Mouse (Mus musculus): ENCODE measurements around the gene Hist1h4f. TPM values are rescaled to one million over a fixed set of nuclear protein-coding genes. Genes with fewer than 3 reads are reported as not detected.
"Not testable (repeated sequence)": the region's sequence is repeated elsewhere in the genome, so short reads cannot be mapped to it uniquely, and the experiment has no call there.

The Hist1h4f gene
- polyA plus RNA-seq, 1 experiment from 2014 or later, result 0.83 TPM

DNA sequence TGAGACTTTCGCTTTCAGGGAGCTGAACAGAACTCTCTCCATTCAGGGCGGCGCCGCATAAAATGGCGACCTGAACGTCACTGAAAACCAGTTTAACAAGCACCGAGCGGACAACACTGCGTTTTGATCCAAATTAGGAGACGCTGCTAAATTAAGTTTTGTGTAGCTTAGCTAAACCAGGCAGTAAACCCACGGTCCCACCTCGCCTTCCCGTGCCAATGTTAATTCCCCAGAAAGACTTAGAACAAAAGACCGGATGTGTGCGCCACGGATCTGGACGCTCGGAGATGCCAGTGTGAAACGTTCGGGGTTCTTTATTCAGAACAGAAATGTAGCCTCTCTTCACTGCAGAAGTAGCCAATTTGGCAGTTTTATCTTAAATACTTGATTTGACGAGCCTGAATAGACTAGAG lies 33.6 kb upstream of the Hist1h4f start:
- peak overlapping the region; percentile 80 for H3K9ac ChIP-seq
- ATAC-seq (ENCODE audit: low FRiP score), result peak; percentile 2; the same call in 1 of the 2 replicates
- peak overlapping the region; percentile 47 for H3K4me3 ChIP-seq
- H3K4me1 ChIP-seq (replicated peaks), result peaks cover 32% of the 10 kb centered on the region
- no peaks in the 10 kb centered on the region for H3K36me3 ChIP-seq
- no peaks in the 10 kb centered on the region for H3K9me3 ChIP-seq
- H3K27me3 ChIP-seq, result no peaks in the 10 kb centered on the region
- peak overlapping the region; percentile 95 for H3K27ac ChIP-seq
- under 1% methylated on average over 21 of the region's 21 CpGs for whole genome bisulfite sequencing
- H3K4me2 ChIP-seq, result peak overlapping the region; percentile 82

- Histone ChIP-seq H3K4me1 (replicated peaks) (peaks cover 32% of the 10 kb centered on the region), H3K27ac (peak overlapping the region; percentile 95), H3K9ac (peak overlapping the region; percentile 80), H3K9me3 (no peaks in the 10 kb centered on the region), H3K36me3 (no peaks in the 10 kb centered on the region), H3K4me2 (peak overlapping the region; percentile 82), H3K27me3 (no peaks in the 10 kb centered on the region), H3K4me3 (peak overlapping the region; percentile 47)
- ATAC-seq (ENCODE audit: low FRiP score), result no peak
Observed at GRCm38 (mm10) chr13:23584331-23584730, 32.9 kb upstream of the Hist1h4f start.

DNA sequence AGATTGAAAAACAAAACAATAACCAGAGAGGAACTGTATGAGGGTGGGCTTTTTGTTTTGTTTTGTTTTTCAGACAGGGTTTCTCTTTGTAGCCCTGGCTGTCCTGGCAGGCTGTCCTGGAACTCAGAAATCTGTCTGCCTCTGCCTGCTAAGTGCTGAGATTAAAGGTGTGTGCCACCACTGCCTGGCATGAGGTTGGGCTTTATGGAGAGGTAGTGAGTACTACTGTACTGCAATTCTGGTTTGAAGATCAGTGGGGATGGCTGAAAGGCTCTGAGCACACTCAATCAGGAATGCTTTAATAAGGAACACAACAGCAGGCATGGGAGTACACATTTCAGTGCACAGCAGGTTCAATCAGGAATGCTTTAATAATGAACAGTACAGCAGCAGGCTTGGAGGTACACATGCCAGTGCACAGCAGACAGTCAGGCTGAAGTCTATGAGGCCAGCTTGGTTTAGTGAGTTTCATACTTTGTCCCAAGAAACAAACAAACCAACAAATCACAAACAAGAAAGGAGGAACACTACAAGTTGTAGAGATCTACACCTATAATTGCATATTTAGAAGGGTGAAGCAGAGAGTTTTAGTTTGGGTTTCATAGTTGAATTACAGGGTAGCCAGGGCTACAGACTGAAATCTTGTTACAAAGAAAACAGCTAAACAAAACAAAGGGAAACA lies 32.1 kb upstream of the Hist1h4f start:
- no peaks in the 10 kb centered on the region for H3K27me3 ChIP-seq
- no peaks in the 10 kb centered on the region for H3K36me3 ChIP-seq
- peak overlapping the region; percentile 82; the same call in 1 of the 2 replicates for H3K4me2 ChIP-seq
- peaks cover 32% of the 10 kb centered on the region for H3K4me1 ChIP-seq (replicated peaks)
- no peak for ATAC-seq (ENCODE audit: low FRiP score)
- no peak overlapping the region for H3K9ac ChIP-seq
- H3K27ac ChIP-seq, result peak overlapping the region; percentile 31; the same call in 1 of the 2 replicates
- H3K9me3 ChIP-seq, result no peaks in the 10 kb centered on the region
- no peak overlapping the region for H3K4me3 ChIP-seq

DNA sequence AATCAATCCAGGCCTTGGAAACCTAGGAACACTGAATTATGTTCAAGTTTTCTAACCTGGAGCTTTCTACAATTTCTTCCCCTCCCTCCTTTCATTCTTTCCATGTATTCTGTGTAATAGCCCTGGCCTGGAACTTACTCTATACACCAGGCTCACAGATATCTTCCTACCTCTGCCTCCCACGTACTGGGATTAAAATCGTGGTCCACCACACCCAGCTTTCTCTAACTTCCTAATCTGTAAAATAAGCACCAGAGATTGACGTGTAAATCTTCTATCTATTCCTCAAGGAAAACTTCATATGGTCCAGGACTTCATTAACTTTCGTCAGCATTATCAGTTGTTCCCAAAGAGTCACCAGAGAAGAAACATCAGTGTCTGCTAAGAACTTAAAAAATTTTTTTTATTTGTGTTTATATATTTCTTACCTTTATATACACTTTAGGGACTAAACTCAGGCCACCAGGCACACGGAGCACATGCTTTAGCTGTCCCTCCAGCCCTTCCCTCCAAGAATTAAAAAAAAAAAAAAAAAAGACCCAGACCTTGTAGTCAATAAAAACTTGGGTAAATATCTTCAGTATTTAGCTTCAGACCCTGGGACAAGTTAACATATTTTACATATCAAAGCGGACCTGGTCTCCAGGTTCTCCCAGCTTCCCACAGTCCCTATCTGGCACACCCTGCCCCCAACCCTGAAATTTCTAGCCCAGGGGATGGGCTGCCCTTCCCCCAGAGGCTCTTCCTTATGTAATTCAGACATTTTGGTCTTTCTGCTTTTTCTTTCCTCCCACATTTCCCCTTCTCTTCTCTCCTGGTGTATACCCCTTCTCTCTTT lies 31.0 kb upstream of the Hist1h4f start:
- Histone ChIP-seq H3K4me2 (peak overlapping the region; percentile 92), H3K36me3 (no peaks in the 10 kb centered on the region), H3K4me3 (peak overlapping the region; percentile 50), H3K27me3 (no peaks in the 10 kb centered on the region), H3K4me1 (replicated peaks) (peaks cover 32% of the 10 kb centered on the region), H3K9ac (peak overlapping the region; percentile 79), H3K27ac (peak overlapping the region; percentile 89), H3K9me3 (no peaks in the 10 kb centered on the region)
- 6% methylated on average over 6 of the region's 6 CpGs for WGBS
- no peak for ATAC-seq (ENCODE audit: low FRiP score)

- H3K4me1 ChIP-seq (replicated peaks), result peaks cover 37% of the 10 kb centered on the region
- H3K9ac ChIP-seq, result peak within 1 kb of the TSS; percentile 79
- H3K4me3 ChIP-seq, result peak within 1 kb of the TSS; percentile 50
- no peaks in the 10 kb centered on the region for H3K36me3 ChIP-seq
- under 1% methylated on average over 43 of the region's 43 CpGs for WGBS
- H3K4me2 ChIP-seq, result peak within 1 kb of the TSS; percentile 92
- H3K27ac ChIP-seq, result peak within 1 kb of the TSS; percentile 89
- H3K27me3 ChIP-seq, result no peaks in the 10 kb centered on the region
- peak; percentile 91 for ATAC-seq (ENCODE audit: low FRiP score)
- no peaks in the 10 kb centered on the region for H3K9me3 ChIP-seq
Observed at GRCm38 (mm10) chr13:23581408-23582218, 30.2 kb upstream of the Hist1h4f start, which contains the start of gene Hist1h4d. Gene Hist1h4d (plus strand): TSS chr13:23581598.

DNA sequence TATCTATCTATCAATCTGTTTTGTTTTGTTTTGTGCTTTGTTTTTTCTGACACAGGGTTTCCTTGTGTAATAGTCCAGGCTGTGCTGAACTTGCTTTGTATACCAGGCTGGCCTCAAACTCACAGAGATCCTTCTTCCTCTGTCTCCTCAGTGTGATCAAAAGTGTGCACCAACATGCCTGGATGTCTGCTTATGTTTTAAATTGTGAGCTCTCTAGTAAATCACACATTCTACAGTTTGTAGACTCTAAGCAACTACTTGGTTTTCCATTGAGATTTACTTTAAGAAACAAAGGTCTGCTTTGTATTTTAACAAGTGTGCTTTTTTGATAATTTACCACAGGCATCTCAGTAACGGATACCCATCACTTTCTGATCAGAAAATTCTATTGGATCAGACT lies 26.4 kb upstream of the Hist1h4f start:
- Histone ChIP-seq H3K4me2 (no peak overlapping the region), H3K4me3 (no peak overlapping the region), H3K27me3 (no peaks in the 10 kb centered on the region), H3K36me3 (no peaks in the 10 kb centered on the region), H3K4me1 (replicated peaks) (peaks cover 36% of the 10 kb centered on the region), H3K27ac (no peak overlapping the region), H3K9ac (no peak overlapping the region), H3K9me3 (no peaks in the 10 kb centered on the region)
- WGBS, result 90% methylated on average over 1 of the region's 1 CpGs
- no peak for ATAC-seq (ENCODE audit: low FRiP score)

DNA sequence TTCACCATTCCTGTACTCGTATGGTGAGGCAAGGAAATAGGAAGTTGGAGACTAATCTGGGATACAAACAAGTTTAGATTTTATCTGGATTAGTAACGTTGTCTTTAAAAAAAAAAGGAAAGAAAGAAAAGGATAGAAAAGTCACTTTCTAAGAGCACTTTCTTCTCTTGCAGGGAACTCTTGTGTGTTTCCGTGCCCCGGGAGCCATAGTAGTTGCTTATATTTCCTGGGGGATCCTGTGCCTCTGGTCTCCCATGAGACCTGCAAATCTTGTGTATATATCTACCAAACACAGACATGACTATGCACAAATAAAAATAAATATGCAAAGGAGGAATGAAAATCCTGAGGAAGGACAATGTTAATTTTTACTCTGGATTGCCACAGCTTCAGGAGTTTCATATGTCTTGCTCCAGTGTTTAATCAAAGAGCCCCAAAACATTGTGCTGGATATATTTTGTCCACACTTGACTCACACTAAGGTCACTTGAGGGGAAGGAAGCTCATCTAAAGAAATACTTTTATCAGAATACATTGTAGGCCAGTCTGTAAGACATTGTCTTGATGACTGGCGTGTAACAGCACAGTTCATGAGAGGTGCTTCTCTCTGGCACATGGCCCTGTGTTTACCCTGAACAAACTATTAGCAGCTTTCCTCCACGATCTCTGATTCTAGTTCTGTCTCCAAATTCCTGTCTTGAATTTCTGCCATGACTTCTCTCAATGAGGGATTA lies 25.6 kb upstream of the Hist1h4f start:
- Histone ChIP-seq H3K27ac (0 out of 2 replicates have a peak overlapping the region, but pooled peaks have one; percentile 82), H3K4me1 (replicated peaks) (peaks cover 37% of the 10 kb centered on the region), H3K9ac (peak overlapping the region; percentile 77; the same call in 1 of the 2 replicates), H3K27me3 (no peaks in the 10 kb centered on the region), H3K36me3 (no peaks in the 10 kb centered on the region), H3K9me3 (no peaks in the 10 kb centered on the region), H3K4me3 (peak overlapping the region; percentile 42; the same call in 1 of the 2 replicates), H3K4me2 (peak overlapping the region; percentile 69)
- WGBS, result 53% methylated on average over 6 of the region's 6 CpGs
- no peak for ATAC-seq (ENCODE audit: low FRiP score)

GRCm38 (mm10) chr13:23576351-23576881 lies 25.0 kb upstream of the Hist1h4f start:
- no peak for ATAC-seq (ENCODE audit: low FRiP score)
- Histone ChIP-seq H3K36me3 (no peaks in the 10 kb centered on the region), H3K27ac (peak overlapping the region; percentile 82; the same call in 1 of the 2 replicates), H3K4me2 (peak overlapping the region; percentile 69), H3K4me3 (peak overlapping the region; percentile 42), H3K27me3 (no peaks in the 10 kb centered on the region), H3K4me1 (replicated peaks) (peaks cover 37% of the 10 kb centered on the region), H3K9me3 (no peaks in the 10 kb centered on the region), H3K9ac (peak overlapping the region; percentile 77)
- 3% methylated on average over 7 of the region's 7 CpGs for WGBS

GRCm38 (mm10) chr13:23575864-23576313 lies 24.4 kb upstream of the Hist1h4f start:
- Histone ChIP-seq H3K4me1 (replicated peaks) (peaks cover 37% of the 10 kb centered on the region), H3K27ac (peak overlapping the region; percentile 82), H3K4me2 (peak overlapping the region; percentile 69), H3K4me3 (peak overlapping the region; percentile 42), H3K9ac (peak overlapping the region; percentile 77)
- WGBS, result under 1% methylated on average over 15 of the region's 40 CpGs
- H3K9me3 ChIP-seq; H3K36me3 ChIP-seq; ATAC-seq (ENCODE audit: low FRiP score); H3K27me3 ChIP-seq: not testable (repeated sequence)

DNA sequence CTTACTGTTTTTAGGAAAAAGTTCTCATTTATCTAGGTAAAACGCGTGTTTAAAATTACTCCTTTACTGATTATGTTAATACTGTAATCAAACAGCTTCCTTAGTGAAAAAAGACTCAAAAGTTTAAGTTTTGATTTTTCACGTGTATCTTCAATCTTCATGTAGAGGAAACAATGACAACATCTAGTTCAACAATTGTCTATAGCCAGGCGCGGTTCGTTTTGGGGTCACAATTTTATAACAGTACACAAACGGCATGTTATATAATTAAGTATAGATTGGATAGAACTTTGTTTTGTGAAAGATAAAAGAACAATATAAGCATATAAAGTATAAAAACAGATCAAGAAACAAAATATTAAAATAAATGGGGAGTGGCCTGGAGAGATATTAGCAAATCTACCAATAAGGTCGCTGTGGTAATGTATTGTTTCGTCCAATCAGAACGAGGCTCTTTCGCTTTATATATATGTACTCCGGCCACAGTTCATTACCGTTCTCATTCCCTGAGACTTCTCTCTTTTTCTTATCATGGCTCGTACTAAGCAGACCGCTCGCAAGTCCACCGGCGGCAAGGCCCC lies 23.9 kb upstream of the Hist1h4f start, which contains the start of gene Hist1h3d:
Gene Hist1h3d (plus strand): TSS at position 493 of the 581 bp plus-strand sequence.
- Histone ChIP-seq H3K9me3 (no peaks in the 10 kb centered on the region), H3K4me2 (peak within 1 kb of the TSS; percentile 69), H3K36me3 (no peaks in the 10 kb centered on the region), H3K4me1 (replicated peaks) (peaks cover 37% of the 10 kb centered on the region), H3K9ac (peak within 1 kb of the TSS; percentile 77), H3K4me3 (peak within 1 kb of the TSS; percentile 42), H3K27ac (peak within 1 kb of the TSS; percentile 85), H3K27me3 (no peaks in the 10 kb centered on the region)
- ATAC-seq (ENCODE audit: low FRiP score), result peak; percentile 40
- under 1% methylated on average over 18 of the region's 18 CpGs for WGBS

All from hindbrain, embryonic 13.5 days (tissue).